Mouse (Mus musculus) hindbrain, postnatal 0 days (tissue): ENCODE measurements around the gene Vps26c. TPM values are rescaled to one million over a fixed set of nuclear protein-coding genes. Genes with fewer than 3 reads are reported as not detected.
A peak's percentile ranks its signal among the peaks of the same experiment; 100 is the strongest.

ENCODE experiments used
- ATAC-seq: fragments of 200-750 bp; cut with Nextera tagmentation; 2 replicates; pipeline ENCODE4 v1.8.0; 2017; ENCODE audit warnings: mild to moderate bottlenecking, moderate TSS enrichment, moderate library complexity
- DNase-seq: peaks from one replicate; pipeline ENCODE4 v3.0.0-alpha.2; 2015; ENCODE audit warnings: low spot score
- H3K27ac ChIP-seq: fragments of 300-500 bp; sonication (generic); 2 replicates; pipeline ENCODE4 v1.5.1; 2014; ENCODE audit warnings: mild to moderate bottlenecking
- H3K27me3 ChIP-seq: fragments of 300-500 bp; sonication (generic); 2 replicates; pipeline ENCODE4 v1.6.1; 2014; ENCODE audit warnings: low read length, mixed read lengths; ENCODE audit not compliant: insufficient read depth
- H3K36me3 ChIP-seq: fragments of 300-500 bp; sonication (generic); 2 replicates; pipeline ENCODE4 v1.6.1; 2014; ENCODE audit warnings: low read length, mixed read lengths; ENCODE audit not compliant: insufficient read depth
- H3K4me1 ChIP-seq: fragments of 300-500 bp; sonication (generic); 2 replicates; pipeline ENCODE4 v1.6.1; 2014; ENCODE audit warnings: antibody characterized with exemption, low read length, mixed read lengths; ENCODE audit not compliant: insufficient read depth
- H3K4me2 ChIP-seq: fragments of 300-500 bp; sonication (generic); 2 replicates; pipeline ENCODE4 v1.6.1; 2014; ENCODE audit warnings: low read depth, mild to moderate bottlenecking, low read length, moderate library complexity, mixed read lengths
- H3K4me3 ChIP-seq: fragments of 300-500 bp; sonication (generic); 2 replicates; pipeline ENCODE4 v1.5.1; 2014; ENCODE audit warnings: low read length
- H3K9ac ChIP-seq: fragments of 300-500 bp; sonication (generic); replicated peaks from 2 replicates; pipeline ENCODE4 v1.6.1; 2014; ENCODE audit warnings: mild to moderate bottlenecking, low read length, moderate library complexity, mixed read lengths
- H3K9me3 ChIP-seq: fragments of 300-500 bp; sonication (generic); 2 replicates; pipeline ENCODE4 v1.6.1; 2016; ENCODE audit warnings: low read length, mixed read lengths
- CTCF ChIP-seq: IDR thresholded peaks from 2 replicates; pipeline ENCODE4 v1.5.1; 2016; ENCODE audit warnings: antibody characterized with exemption, control low read depth, low read depth
- WGBS: fragments of 180-500 bp; shearing (Covaris S2); extraction: QIAGEN DNeasy Blood & Tissue Kit; methylation state at CpG from one replicate; pipeline ENCODE4 v1.1.7; 2014; 5-methylcytosine and 5-hydroxymethylcytosine counted together
- polyA plus RNA-seq: library from polyadenylated mRNA; unstranded; fragments of >200 nt; fragmentation: Nextera tagmentation; extraction: Ambion mirVana; gene quantifications from 2 replicates; pipeline ENCODE4 v1.2.1, GENCODE M21; 2015
- total RNA-seq: library from RNA; depleted of rRNA; stranded (reverse); fragments of >200 nt; gene quantifications from 2 replicates; pipeline ENCODE4 v1.2.3, GENCODE M21; 2014; rRNA removed

The Vps26c gene
- total and polyA plus RNA-seq, 2 experiments from 2014 or later = 59.6 to 68.1 TPM

GRCm38 (mm10) chr16:94452768-94453167 is 73.9 kb downstream of the Vps26c start:
- 82% methylated on average over 4 of the region's 4 CpGs for WGBS
- no peak overlapping the region for H3K9ac ChIP-seq
- no peaks in the 10 kb centered on the region for H3K9me3 ChIP-seq
- no peak overlapping the region for H3K4me3 ChIP-seq
- H3K4me1 ChIP-seq = no peaks in the 10 kb centered on the region
- DNase-seq (no peak), ATAC-seq (no peak)
- H3K27me3 ChIP-seq = no peaks in the 10 kb centered on the region
- no peak overlapping the region for H3K27ac ChIP-seq
- no peak for TF ChIP-seq CTCF
- H3K36me3 ChIP-seq = peaks cover 77% of the 10 kb centered on the region
- no peak overlapping the region for H3K4me2 ChIP-seq

GRCm38 (mm10) chr16:94451545-94452488 is 74.8 kb downstream of the Vps26c start:
- no peaks in the 10 kb centered on the region for H3K27me3 ChIP-seq
- H3K4me1 ChIP-seq = no peaks in the 10 kb centered on the region
- H3K9ac ChIP-seq = no peak overlapping the region
- peaks cover 74% of the 10 kb centered on the region for H3K36me3 ChIP-seq
- DNase-seq (no peak), ATAC-seq (no peak)
- H3K9me3 ChIP-seq = no peaks in the 10 kb centered on the region
- TF ChIP-seq CTCF = no peak
- no peak overlapping the region for H3K27ac ChIP-seq
- WGBS = 90% methylated on average over 11 of the region's 11 CpGs
- no peak overlapping the region for H3K4me3 ChIP-seq
- H3K4me2 ChIP-seq = no peak overlapping the region

- no peak overlapping the region for H3K9ac ChIP-seq
- DNase-seq (no peak), ATAC-seq (no peak)
- no peaks in the 10 kb centered on the region for H3K9me3 ChIP-seq
- no peak overlapping the region for H3K4me2 ChIP-seq
- no peak overlapping the region for H3K4me3 ChIP-seq
- no peaks in the 10 kb centered on the region for H3K27me3 ChIP-seq
- H3K27ac ChIP-seq = no peak overlapping the region
- 97% methylated on average over 7 of the region's 7 CpGs for WGBS
- peaks cover 70% of the 10 kb centered on the region for H3K36me3 ChIP-seq
- TF ChIP-seq CTCF = no peak
- H3K4me1 ChIP-seq = no peaks in the 10 kb centered on the region
Measured at GRCm38 (mm10) chr16:94449632-94450031, 77.0 kb downstream of the Vps26c start.

GRCm38 (mm10) chr16:94449151-94449550 is 77.5 kb downstream of the Vps26c start:
- no peaks in the 10 kb centered on the region for H3K27me3 ChIP-seq
- no peaks in the 10 kb centered on the region for H3K4me1 ChIP-seq
- ATAC-seq = no peak
- H3K9ac ChIP-seq = no peak overlapping the region
- no peak overlapping the region for H3K4me3 ChIP-seq
- H3K9me3 ChIP-seq = no peaks in the 10 kb centered on the region
- no peak overlapping the region for H3K27ac ChIP-seq
- no peak for DNase-seq
- no peak overlapping the region for H3K4me2 ChIP-seq
- TF ChIP-seq CTCF = peak; percentile 7; the same call in 1 of the 2 replicates
- H3K36me3 ChIP-seq = peaks cover 65% of the 10 kb centered on the region
- WGBS = 79% methylated on average over 8 of the region's 8 CpGs

Other genes with a start within 250 kb of the Vps26c start
- 8.1 and 9.4 TPM in 2 replicates for gene Hlcs, start 213.3 kb downstream of the Vps26c start, total RNA-seq
- 7.3 TPM in 2 replicates for gene Hlcs, start 213.3 kb downstream of the Vps26c start, polyA plus RNA-seq
- gene Ripply3, start 198.4 kb downstream of the Vps26c start, total RNA-seq = 0.68 and 2.2 TPM in 2 replicates
- 0.91 and 1.0 TPM in 2 replicates for gene Ripply3, start 198.4 kb downstream of the Vps26c start, polyA plus RNA-seq
- gene Ttc3, start 156.2 kb downstream of the Vps26c start, total RNA-seq = 848 and 1,018 TPM in 2 replicates
- gene Ttc3, start 156.2 kb downstream of the Vps26c start, polyA plus RNA-seq = 985 and 1,014 TPM in 2 replicates
- 82.8 and 100 TPM in 2 replicates for gene Pigp, start 155.0 kb downstream of the Vps26c start, total RNA-seq
- gene Pigp, start 155.0 kb downstream of the Vps26c start, polyA plus RNA-seq = 139 and 155 TPM in 2 replicates
- 81.9 and 91.5 TPM in 2 replicates for gene Dyrk1a, start 43.2 kb upstream of the Vps26c start, total RNA-seq
- gene Dyrk1a, start 43.2 kb upstream of the Vps26c start, polyA plus RNA-seq = 12.5 and 13.0 TPM in 2 replicates